Mouse (Mus musculus) gastrocnemius, postnatal 4 days (tissue): ENCODE results near the gene Fam229a. TPM values are rescaled to one million over a fixed set of nuclear protein-coding genes. Genes with fewer than 3 reads are reported as not detected.
"Not testable (repeated sequence)": the region's sequence is repeated elsewhere in the genome, so short reads cannot be mapped to it uniquely, and the experiment has no call there.

Source experiments
- DNase-seq, 2 experiments: peaks; one replicate each; pipeline ENCODE4 v3.0.0; 2021 to 2022; ENCODE audit warnings: low spot score in 2 of 2, mixed read lengths in 2 of 2
- long read RNA-seq, 2 experiments: library from polyadenylated mRNA; stranded (forward); transcript quantifications; one replicate each; pipeline ENCODE4 v2.0.0; 2021
- total RNA-seq, 2 experiments: library from RNA; stranded (reverse); gene quantifications; 2 replicates each; pipeline ENCODE4 v1.2.3; 2021

Fam229a gene
- not detected for total RNA-seq
- long read RNA-seq, experiment 1: 0 reads
- long read RNA-seq, experiment 2: 0 reads

DNA sequence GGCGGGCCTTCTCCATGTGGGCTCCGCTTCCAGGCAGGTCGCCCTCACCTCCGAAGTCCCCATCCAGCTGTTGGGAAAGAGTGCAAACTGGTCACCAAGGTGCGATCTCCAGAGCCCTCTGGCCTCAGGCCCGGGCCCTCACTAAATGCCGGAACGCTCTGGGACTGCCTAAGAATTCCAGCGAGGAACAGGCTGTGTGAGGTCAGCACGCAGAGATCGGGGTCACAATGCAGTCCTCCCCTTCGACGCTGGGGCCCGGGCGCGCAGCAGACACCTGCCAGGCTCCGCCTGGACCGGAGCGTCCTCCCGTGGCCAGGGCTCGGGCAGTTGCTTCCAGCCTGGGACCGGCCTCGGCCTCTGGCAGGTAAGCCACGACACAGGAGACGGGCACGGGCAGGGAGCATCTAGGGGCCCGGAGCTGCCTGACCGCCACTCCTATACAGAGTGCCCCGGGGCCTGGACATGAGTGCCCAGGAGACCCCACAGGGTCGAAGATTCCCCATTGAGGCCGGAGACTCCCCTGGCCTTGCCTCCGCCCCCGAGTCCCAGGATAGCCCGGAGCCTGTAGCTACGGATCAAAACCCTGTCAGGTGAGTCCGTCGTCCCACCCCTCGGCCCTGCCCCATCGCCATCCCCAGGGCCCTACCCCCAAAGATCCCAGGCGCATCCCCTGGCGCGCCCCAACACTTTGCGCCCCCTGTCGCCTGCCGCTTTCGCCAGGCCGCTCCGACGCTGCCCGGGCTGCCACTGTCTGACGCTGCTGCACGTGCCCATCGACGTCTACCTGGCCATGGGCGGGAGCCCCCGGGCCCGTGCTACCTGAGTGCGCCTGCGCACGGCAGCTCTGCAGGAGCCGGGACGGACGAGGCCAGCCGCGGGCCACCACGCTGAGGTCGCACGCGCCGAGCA, at the start of gene Fam229a, which contains the start of gene Tssk3:
Gene Fam229a (plus strand): TSS at position 219 of the 909 bp plus-strand sequence.
Gene Tssk3 (minus strand): TSS at position 51 of the 909 bp plus-strand sequence.
- DNase-seq: no peak

DNA sequence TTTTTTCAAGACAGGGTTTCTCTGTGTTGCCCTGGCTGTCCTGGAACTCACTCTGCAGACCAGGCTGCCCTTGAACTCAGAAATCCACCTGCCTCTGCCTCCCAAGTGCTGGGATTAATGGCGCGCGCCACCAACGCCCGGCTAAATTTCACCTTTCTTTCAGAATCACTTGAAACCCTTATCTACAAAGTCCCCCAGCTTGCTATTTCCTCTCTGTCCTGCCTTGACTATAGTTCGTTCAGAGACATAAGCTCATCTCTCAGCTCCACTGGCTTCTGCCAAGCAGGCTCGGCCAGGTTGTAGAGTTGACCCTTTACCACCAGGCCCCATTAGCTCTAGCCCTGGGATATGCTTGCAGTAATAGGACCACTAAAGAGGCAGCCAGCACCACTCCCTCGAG, 43.6 kb upstream of the Fam229a start:
- DNase-seq: no peak

DNA sequence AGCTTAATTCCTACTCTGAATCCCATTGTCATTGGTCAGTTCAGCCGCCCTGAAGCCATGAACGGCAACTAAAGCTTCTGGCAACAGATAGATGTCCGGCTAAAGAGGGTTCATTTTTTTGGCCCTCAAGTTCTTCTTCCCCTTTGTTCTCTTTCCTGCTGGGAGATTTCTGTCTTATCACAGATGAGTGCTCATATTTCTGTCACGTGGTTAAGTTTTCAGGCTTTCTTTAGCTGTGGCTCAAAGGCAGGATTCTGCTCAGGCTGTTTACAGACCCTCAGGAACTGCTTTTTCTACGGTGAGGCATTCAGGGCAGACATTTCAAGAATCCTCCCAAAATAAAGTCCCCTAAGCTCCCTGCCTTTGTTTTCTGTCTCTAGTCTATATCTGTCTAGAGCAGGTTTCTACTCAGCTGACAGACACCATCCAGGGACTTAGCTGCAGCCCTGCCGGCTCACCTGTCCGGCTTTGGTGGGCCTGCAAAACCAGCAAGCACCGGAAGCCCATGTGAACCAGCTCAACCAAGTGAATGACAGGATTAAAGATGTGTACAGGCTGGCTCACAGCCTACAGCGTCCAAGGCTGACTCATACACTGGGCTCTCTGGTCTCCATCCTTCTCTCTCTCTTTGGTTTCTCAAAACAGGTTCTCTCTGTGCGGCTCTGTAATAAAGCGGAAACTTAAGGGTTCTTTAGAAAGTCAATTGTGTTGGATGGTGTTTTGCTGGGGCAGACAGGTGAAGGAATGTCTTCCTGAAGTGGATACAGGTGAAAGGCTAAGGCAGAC, 43.0 kb upstream of the Fam229a start:
- no peak for DNase-seq

DNA sequence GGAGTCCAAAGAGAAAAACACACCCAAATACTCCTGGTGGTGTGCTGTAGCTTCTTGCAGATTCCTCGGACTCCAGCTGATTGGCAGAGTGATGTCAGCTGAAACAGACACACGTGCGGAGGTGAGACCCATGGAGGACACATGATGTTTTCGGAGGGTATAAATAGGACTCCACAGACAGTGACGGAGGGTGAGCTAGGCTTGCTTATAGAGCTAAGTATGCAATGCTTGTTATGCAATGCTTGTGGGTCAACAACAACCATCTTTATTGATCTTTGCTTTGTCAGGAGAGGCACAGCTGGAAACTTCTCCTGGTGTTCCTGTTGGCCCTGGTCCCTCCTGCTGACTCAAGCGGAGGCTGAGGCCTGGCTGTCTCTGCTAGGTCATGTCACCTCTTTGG, 42.3 kb upstream of the Fam229a start:
- no peak for DNase-seq

DNA sequence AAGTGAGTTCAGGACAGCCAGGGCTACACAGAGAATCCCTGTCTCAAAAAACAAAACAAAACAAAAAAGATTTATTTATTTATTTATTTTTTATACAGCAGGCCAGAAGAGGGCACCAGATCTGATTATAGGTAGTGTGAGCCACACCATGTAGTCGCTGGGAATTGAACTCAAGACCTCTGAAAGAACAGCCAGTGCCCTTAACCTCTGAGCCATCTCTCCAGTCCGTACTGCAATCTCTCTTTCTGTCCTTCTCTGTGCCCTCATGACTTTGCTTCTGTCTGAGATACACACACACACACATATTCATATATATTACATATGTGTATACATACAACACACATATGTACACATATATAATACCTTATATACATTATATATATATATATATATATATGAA, 40.1 kb upstream of the Fam229a start:
- no peak for DNase-seq

DNA sequence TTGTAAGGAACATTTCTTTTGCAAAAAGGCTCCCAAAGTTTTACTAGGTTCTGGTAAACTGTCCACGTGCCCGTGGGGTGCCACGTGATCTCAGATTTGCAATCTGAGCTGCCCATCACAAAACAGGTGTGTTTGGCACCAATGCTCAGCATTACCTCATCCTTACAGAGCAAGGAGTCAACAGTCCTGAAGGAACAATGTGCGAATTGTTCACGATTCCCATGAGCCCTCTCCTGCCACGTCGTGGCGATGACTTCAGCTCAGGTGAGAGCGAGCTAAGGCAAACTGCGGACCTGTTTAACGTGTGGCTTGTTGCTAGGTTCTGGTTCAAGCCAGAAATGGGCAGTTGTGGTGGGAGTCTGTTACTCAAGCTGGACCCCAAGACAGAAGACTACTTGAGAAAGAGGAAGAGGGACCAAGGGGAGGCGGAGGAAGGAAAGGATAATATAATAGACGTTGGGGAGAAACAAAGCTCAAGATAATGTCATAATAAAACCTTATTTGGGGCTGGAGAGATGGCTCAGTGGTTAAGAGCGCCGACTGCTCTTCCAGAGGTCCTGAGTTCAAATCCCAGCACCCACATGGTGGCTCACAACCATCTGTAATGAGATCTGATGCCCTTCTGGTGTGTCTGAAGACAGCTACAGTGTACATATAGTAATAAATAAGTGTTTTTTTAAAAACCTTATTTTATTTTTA, 39.4 kb upstream of the Fam229a start:
- DNase-seq: no peak

DNA sequence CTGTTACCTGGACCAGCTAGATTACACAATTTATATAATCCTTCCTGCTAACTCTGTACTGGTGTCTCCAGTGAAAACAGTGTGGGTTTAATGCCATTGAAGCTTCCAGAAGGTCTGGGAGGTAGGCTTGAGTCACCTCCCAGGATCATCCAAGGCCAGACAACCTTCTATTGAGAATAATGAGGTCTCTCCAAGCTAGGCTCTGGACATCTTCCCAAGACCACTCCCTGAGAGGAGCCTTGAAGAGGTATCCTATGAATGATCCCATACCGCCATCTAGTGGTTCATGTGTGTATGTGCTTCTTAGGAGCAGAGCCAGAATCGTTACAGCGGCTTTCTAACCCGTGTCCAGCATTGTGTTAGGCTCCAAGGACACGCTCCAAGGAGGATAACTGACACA, 35.7 kb upstream of the Fam229a start:
- DNase-seq: peak in 1 of 2 experiments; percentile 60

DNA sequence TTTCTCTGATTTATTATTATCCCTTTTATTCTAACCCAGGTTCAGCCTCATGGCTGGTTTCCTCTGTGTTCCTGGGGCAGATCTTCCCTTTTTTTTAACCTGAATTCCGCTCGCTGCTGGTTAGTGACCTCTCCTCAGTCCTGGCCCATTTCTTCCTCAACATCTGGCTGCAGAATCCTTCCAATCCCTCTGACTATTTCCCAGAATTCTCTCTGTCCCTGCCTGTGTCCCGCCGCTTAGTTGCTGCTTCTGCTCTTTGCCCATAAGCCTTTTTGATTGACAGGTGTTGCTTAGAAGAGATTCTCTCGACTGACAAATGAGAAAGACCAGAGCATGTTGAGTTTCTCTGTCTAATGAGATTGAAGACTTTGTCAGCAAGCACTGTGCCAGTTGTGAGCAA, 34.9 kb upstream of the Fam229a start:
- no peak for DNase-seq

DNA sequence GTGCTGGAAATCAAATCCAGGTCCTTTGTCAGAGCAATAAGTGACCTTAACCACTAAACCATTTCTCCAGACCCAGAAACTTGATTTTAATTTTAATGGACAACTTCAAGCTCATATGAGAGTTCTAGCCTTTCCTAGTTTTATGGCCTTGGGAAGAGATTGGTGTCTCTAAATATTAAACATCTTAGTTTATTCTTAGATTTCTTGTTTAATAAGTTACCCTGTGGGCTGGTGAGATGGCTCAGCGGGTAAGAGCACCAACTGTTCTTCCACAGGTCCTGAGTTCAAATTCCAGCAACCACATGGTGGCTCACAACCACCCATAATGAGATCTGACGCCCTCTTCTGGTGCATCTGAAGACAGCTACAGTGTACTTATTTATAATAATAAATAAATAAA, 33.7 kb upstream of the Fam229a start:
- DNase-seq: not testable (repeated sequence)

DNA sequence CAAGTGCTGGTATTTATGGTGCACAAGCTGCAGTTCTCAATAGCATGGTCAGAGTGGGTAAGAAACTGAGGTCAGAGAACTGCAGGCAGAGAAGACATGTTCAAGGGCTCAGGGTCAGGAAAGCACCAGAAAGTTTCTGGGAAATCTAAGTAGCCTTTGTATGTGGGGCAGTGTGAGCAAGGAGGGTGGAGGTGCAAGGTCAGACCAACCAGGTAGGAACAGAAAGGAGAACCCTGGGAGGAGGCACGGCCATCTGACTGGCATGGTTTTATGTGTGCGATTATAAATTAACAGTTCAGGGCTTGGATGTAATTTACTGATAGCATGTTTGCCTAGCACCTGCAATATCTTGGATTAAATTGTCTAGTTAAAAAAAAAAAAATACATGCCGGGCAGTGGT, 31.3 kb upstream of the Fam229a start:
- DNase-seq: no peak

DNA sequence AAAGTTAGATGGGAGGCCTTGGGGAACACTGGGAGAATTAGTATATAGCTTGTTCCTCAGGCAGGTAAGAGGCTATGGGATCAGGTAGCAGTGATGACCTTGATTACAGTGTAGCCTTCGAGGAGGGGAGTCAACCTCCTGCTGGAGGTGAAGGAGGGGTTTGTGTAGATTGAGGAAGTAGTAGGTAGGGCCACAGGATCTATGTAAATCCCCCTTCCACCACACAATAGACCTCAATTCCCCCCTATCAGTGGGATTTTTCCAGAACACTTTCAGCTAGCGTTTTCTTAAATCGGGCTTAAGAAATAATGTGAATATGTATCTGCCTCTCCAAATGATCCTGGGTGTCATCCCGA, 30.2 kb upstream of the Fam229a start:
- no peak for DNase-seq

DNA sequence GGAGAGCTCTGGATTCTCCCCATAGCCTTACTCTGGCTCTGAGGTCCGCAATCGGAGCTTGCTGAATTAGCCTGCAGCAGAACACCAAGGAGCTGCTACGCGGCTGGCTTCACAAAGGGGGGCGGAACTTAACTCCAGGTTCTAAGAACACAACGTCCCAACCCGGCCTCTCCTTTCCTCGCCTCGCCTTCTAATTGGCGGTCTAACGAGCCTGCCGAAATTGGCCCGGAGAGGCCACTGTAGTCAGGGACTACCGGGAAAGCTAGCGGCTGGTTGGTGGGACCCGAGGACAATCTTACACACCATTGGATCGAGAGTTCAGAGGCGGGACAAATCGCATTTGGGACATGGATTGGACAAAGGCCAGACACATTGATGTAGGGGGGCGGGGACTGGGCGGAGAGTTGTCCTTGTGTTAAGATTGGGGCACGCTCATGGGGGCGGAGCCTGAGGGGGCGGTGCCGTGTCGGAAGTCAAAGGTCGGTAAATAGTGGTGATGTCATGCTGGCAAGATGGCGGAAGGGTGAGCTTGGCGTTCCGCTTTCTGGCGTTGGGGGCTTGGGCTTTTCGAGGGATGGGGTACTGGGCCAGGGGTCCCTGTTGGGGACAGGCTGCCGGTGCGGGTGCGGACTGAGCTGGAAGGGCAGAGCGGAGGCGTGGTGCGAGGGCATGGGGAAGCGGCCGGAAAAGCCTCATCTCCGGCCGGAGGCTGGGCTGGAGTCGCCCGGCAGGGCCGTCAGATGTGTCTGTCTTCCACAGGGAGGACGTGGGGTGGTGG, 29.6 kb upstream of the Fam229a start, which contains the start of gene Bsdc1:
Gene Bsdc1 (plus strand): TSS at position 399 of the 778 bp plus-strand sequence.
- peak; percentile 98 to 99 for DNase-seq

DNA sequence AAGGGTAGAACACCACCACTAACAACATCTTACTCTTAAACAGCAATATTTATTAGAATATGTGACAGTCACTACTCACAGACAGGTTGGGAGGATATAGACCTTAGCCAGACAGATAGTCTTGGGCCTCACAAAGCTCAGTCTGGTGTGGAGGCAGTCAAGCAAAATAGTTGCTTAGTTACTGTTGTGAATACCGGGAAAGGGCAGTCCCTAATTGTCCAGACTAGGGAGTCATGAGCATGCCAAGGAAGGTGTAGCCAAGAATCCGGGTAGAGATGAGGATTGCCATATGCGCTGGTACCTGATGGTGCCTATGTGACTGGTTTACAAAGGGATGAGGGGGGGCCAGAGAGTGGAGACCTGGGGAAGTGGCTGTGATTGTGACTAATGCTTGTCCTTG, 28.9 kb upstream of the Fam229a start:
- DNase-seq: no peak

DNA sequence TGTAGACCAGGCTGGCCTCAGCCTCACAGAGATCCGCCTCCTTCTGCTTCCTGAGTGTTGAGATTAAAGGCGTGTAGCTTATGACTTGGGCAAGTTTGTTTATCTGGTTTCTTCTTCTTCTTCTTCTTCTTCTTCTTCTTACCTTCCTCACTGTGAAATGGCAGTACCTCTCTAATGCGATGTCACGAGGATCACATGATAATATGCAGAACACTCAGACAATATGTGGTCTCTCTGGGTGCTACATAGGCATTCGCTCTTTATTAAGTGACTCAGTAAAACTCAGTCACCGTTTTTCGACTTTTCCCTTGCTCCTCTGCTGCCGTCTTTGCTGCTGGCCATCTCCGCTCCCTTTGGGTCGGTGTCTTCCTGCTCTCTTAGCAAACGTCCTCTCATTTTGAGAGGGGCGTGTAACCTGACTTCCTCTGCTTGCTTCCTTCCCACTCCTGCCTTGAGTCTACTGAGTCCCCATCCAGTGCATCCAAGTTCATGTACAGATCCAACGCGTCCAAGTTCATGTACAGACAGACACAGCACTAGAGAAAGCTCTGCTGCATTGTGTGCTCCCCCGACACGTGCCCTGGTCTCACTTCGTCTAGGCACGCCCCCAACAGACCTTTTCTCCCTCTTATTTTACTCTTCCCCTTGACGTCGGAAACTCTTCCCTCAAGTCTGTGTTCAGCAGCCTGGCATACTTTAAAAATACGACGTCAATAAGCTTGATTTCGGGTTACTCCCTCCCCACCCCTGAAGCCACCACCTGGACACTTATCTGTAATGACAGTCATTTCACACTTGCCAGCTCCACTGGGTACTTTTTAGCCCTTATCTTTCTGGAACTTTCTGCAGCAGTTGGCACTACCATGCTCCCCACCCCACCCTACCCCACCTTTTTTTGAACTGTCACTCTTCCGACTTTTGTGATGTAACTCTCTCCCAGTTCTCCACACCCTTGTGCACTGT, 27.6 kb upstream of the Fam229a start:
- DNase-seq: no peak

DNA sequence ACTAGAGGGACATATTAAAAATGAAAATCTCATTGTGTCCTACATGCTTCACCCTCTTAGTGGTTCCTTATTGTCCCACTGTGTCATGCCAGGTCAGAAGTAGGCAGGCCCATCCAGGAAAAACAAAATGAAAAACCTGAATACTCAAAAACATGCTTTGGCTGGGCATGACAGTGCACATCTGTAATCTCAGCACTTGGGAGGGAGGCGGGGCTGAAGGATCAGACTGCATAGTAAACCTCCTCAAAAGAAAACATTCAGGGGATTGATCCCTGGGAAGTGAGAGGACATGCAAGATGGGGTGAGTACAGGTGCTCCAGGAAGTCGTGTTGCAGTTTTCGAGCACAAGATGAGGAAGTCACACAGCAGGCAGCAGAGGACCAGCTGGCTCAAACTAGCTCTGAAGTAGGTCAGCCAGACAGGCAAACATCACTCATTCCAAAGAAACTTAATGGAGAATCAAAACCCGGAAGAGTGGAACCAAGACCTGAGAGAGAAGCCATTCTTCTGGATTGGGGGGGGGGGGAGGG, 26.6 kb upstream of the Fam229a start:
- DNase-seq: no peak

DNA sequence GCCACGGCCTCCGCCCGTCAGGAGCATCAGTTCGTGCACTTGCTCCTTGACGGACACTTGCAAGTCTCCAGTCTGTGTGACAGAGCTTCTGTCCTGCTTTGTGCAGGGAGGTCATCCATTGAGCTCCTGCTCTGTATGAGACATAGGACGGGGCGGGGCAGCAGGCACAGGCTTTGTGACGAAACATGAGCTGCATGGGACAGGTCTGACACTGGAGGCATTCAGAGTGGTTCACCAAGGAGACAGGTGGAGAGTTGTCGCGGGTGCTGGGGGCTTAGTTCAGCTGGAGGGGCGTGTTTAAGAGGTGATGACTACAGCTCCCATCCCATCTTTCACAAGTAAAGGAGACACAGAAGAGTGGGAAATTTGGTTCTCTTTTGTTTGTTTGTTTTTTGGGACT, 14.9 kb upstream of the Fam229a start:
- DNase-seq: no peak

DNA sequence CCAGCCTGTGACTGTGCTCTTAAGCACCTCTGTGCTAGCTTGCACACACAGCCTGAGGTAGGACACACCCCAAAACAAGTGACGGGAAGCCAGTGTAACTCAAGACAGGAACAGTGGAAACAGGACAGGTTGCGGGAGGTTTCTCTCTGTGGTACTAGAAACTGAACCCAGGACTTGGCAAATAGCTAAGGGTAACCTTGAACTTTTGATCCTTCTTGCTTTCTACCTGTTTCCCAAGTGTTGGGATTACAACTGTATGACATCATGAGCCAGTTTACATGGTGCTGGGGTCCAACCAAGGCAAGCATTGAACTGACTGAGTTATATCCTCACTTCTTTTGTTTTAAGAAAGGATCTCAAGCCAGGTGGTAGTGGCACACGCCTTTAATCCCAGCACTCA, 11.1 kb upstream of the Fam229a start:
- DNase-seq: no peak

DNA sequence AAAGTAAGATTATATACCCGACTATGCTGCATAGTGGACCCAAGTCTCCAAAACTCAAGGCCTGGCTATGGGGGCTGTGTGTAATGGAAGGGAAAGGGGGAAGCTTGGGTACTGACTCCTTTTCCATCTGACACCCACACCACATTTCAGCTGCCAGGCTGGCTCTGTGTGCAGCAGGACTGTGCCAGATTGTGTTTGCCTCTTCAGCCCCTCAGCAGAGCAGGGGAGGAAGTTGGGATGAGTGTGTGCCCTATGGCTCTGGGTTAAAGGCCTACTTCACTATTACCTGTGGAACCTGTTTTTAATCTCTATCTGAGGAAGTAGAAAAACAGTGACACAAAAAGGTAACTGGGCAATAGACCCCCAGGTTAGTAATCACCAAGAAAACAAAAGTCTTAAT, 9.9 kb upstream of the Fam229a start:
- DNase-seq: no peak

DNA sequence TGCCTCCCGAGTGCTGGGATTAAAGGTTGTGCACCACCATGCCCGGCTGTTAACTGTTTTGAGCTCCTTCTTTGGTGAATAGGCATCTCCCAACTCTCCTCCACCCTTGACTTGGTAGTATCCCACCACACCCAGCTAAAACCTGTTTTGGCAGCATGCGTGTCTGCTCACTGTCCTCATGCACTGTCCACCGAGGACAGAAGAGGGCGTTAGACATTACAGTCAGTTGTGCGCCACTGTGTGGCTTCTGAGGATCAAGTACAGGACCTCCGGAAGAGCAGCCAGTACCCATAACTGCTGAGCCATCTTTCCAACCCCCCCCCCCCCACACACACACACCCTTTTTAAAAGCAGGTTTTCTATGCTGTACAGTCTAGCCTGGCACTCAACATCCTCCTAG, 3.7 kb downstream of the Fam229a start:
- no peak for DNase-seq
